Mouse (Mus musculus): ENCODE data around the gene Clrn2. TPM values are rescaled to one million over a fixed set of nuclear protein-coding genes. Genes with fewer than 3 reads are reported as not detected.

Clrn2 gene
- polyA plus RNA-seq, 1 experiment, result not detected

GRCm38 (mm10) chr5:45448676-45449075, 4.9 kb upstream of the Clrn2 start:
- Histone ChIP-seq H3K4me3 (replicated peaks) (no peak overlapping the region), H3K36me3 (ENCODE audit: control insufficient read depth) (no peaks in the 10 kb centered on the region; the same call in 1 of the 2 replicates), H3K9me3 (ENCODE audit: control insufficient read depth, low read length) (no peaks in the 10 kb centered on the region), H3K27me3 (ENCODE audit: control insufficient read depth) (peaks cover 2% of the 10 kb centered on the region; the same call in 1 of the 2 replicates), H3K4me1 (ENCODE audit: control insufficient read depth) (peaks cover 25% of the 10 kb centered on the region)
- no peak for TF ChIP-seq TAL1 (IDR thresholded peaks at IDR 0.05; ENCODE audit: low read length)
- no peak for TF ChIP-seq GATA1 (IDR thresholded peaks at IDR 0.05; ENCODE audit: low read length)

GRCm38 (mm10) chr5:45449206-45449605, 4.3 kb upstream of the Clrn2 start:
- Histone ChIP-seq H3K9me3 (ENCODE audit: control insufficient read depth, low read length) (no peaks in the 10 kb centered on the region), H3K4me3 (replicated peaks) (peak overlapping the region; percentile 68), H3K27me3 (ENCODE audit: control insufficient read depth) (peaks cover 3% of the 10 kb centered on the region; the same call in 1 of the 2 replicates), H3K36me3 (ENCODE audit: control insufficient read depth) (no peaks in the 10 kb centered on the region; the same call in 1 of the 2 replicates), H3K4me1 (ENCODE audit: control insufficient read depth) (peaks cover 25% of the 10 kb centered on the region)
- no peak for TF ChIP-seq TAL1 (IDR thresholded peaks at IDR 0.05; ENCODE audit: low read length)

GRCm38 (mm10) chr5:45449831-45450716, 3.5 kb upstream of the Clrn2 start, which contains the start of gene Qdpr:
Qdpr (minus strand) TSS chr5:45450236.
- H3K4me3 ChIP-seq (replicated peaks), result peak within 1 kb of the TSS; percentile 68
- no peaks in the 10 kb centered on the region; the same call in 1 of the 2 replicates for H3K36me3 ChIP-seq (ENCODE audit: control insufficient read depth)
- TF ChIP-seq GATA1 (IDR thresholded peaks at IDR 0.05; ENCODE audit: low read length), result no peak
- no peak for TF ChIP-seq TAL1 (IDR thresholded peaks at IDR 0.05; ENCODE audit: low read length)
- H3K9me3 ChIP-seq (ENCODE audit: control insufficient read depth, low read length), result no peaks in the 10 kb centered on the region
- H3K4me1 ChIP-seq (ENCODE audit: control insufficient read depth), result peaks cover 25% of the 10 kb centered on the region
- H3K27me3 ChIP-seq (ENCODE audit: control insufficient read depth), result peaks cover 6% of the 10 kb centered on the region

GRCm38 (mm10) chr5:45454456-45454855, 905 bp downstream of the Clrn2 start:
- peaks cover 15% of the 10 kb centered on the region for H3K4me1 ChIP-seq (ENCODE audit: control insufficient read depth)
- no peak for TF ChIP-seq TAL1 (IDR thresholded peaks at IDR 0.05; ENCODE audit: low read length)
- TF ChIP-seq GATA1 (IDR thresholded peaks at IDR 0.05; ENCODE audit: low read length), result no peak
- H3K27me3 ChIP-seq (ENCODE audit: control insufficient read depth), result peaks cover 6% of the 10 kb centered on the region
- no peak overlapping the region for H3K4me3 ChIP-seq (replicated peaks)
- no peaks in the 10 kb centered on the region for H3K9me3 ChIP-seq (ENCODE audit: control insufficient read depth, low read length)
- H3K36me3 ChIP-seq (ENCODE audit: control insufficient read depth), result no peaks in the 10 kb centered on the region

GRCm38 (mm10) chr5:45472880-45473450, 19.4 kb downstream of the Clrn2 start:
- Histone ChIP-seq H3K4me3 (replicated peaks) (no peak overlapping the region), H3K9me3 (ENCODE audit: control insufficient read depth, low read length) (no peaks in the 10 kb centered on the region), H3K4me1 (ENCODE audit: control insufficient read depth) (no peaks in the 10 kb centered on the region), H3K27me3 (ENCODE audit: control insufficient read depth) (peaks cover 6% of the 10 kb centered on the region), H3K36me3 (ENCODE audit: control insufficient read depth) (no peaks in the 10 kb centered on the region)
- TF ChIP-seq GATA1 (IDR thresholded peaks at IDR 0.05; ENCODE audit: low read length), result no peak
- TF ChIP-seq TAL1 (IDR thresholded peaks at IDR 0.05; ENCODE audit: low read length), result no peak

- no peak for TF ChIP-seq GATA1 (IDR thresholded peaks at IDR 0.05; ENCODE audit: low read length)
- no peak for TF ChIP-seq TAL1 (IDR thresholded peaks at IDR 0.05; ENCODE audit: low read length)
- Histone ChIP-seq H3K27me3 (ENCODE audit: control insufficient read depth) (peaks cover 6% of the 10 kb centered on the region), H3K4me3 (replicated peaks) (no peak overlapping the region), H3K4me1 (ENCODE audit: control insufficient read depth) (no peaks in the 10 kb centered on the region), H3K36me3 (ENCODE audit: control insufficient read depth) (no peaks in the 10 kb centered on the region), H3K9me3 (ENCODE audit: control insufficient read depth, low read length) (no peaks in the 10 kb centered on the region)
These were observed 20.0 kb downstream of the Clrn2 start for GRCm38 (mm10) chr5:45473521-45473920.

- Histone ChIP-seq H3K4me3 (replicated peaks) (no peak overlapping the region), H3K9me3 (ENCODE audit: control insufficient read depth, low read length) (no peaks in the 10 kb centered on the region)
- TF ChIP-seq TAL1 (IDR thresholded peaks at IDR 0.05; ENCODE audit: low read length) (no peak), GATA1 (IDR thresholded peaks at IDR 0.05; ENCODE audit: low read length) (no peak)
These were observed 20.7 kb downstream of the Clrn2 start for GRCm38 (mm10) chr5:45474215-45474614.

GRCm38 (mm10) chr5:45474758-45475157, 21.2 kb downstream of the Clrn2 start:
- TF ChIP-seq GATA1 (IDR thresholded peaks at IDR 0.05; ENCODE audit: low read length) (no peak), TAL1 (IDR thresholded peaks at IDR 0.05; ENCODE audit: low read length) (no peak)
- no peaks in the 10 kb centered on the region for H3K36me3 ChIP-seq (ENCODE audit: control insufficient read depth)
- no peak overlapping the region for H3K4me3 ChIP-seq (replicated peaks)
- H3K27me3 ChIP-seq (ENCODE audit: control insufficient read depth), result peaks cover 6% of the 10 kb centered on the region
- no peaks in the 10 kb centered on the region for H3K9me3 ChIP-seq (ENCODE audit: control insufficient read depth, low read length)
- no peaks in the 10 kb centered on the region for H3K4me1 ChIP-seq (ENCODE audit: control insufficient read depth)

More at GRCm38 (mm10) chr5:45474215-45474614, 20.7 kb downstream of the Clrn2 start:
- Histone ChIP-seq H3K27me3 (ENCODE audit: control insufficient read depth) (peaks cover 6% of the 10 kb centered on the region), H3K36me3 (ENCODE audit: control insufficient read depth) (no peaks in the 10 kb centered on the region), H3K4me1 (ENCODE audit: control insufficient read depth) (no peaks in the 10 kb centered on the region)

- Histone ChIP-seq H3K4me3 (replicated peaks) (no peak overlapping the region), H3K9me3 (ENCODE audit: control insufficient read depth, low read length) (no peaks in the 10 kb centered on the region), H3K27me3 (ENCODE audit: control insufficient read depth) (peaks cover 6% of the 10 kb centered on the region), H3K4me1 (ENCODE audit: control insufficient read depth) (no peaks in the 10 kb centered on the region), H3K36me3 (ENCODE audit: control insufficient read depth) (no peaks in the 10 kb centered on the region)
- TF ChIP-seq GATA1 (IDR thresholded peaks at IDR 0.05; ENCODE audit: low read length) (no peak), TAL1 (IDR thresholded peaks at IDR 0.05; ENCODE audit: low read length) (no peak)
These were observed 22.2 kb downstream of the Clrn2 start for GRCm38 (mm10) chr5:45475771-45476170.
